In genomic region chr9:80164191-80164590, GRCm38 (mm10) we compare ENCODE assay signal across 8 mouse cellular contexts. TPM values are rescaled to one million over a fixed set of nuclear protein-coding genes. Genes with fewer than 3 reads are reported as not detected.
DNase-seq lines count a peak whose midpoint lies in the region; ATAC-seq and TF ChIP-seq lines count a peak whose summit lies in the region.

No protein-coding gene starts in this region.

- H3K36me3 ChIP-seq in C2C12 (ENCODE audit: control insufficient read depth, insufficient read depth) = no peaks in the 10 kb centered on the region
- H3K36me3 ChIP-seq in erythroblast, embryonic 14.5 days (ENCODE audit: control insufficient read depth) = no peaks in the 10 kb centered on the region
- no peaks in the 10 kb centered on the region for H3K36me3 ChIP-seq in limb, embryonic 13.5 days
- H3K36me3 ChIP-seq in neural tube, embryonic 12.5 days = no peaks in the 10 kb centered on the region

- H3K79me3 ChIP-seq in C2C12 (ENCODE audit: low read depth) = no peaks in the 10 kb centered on the region

- peak overlapping the region; percentile 12 for H3K4me3 ChIP-seq in C2C12 (ENCODE audit: insufficient read depth, poor library complexity, severe bottlenecking)
- peak overlapping the region; percentile 83 for H3K4me3 ChIP-seq in erythroblast, embryonic 14.5 days (replicated peaks)
- peak overlapping the region; percentile 78 for H3K4me3 ChIP-seq in limb, embryonic 13.5 days
- H3K4me3 ChIP-seq in neural tube, embryonic 12.5 days = peak overlapping the region; percentile 74

- H3K27me3 ChIP-seq in C2C12 (ENCODE audit: control insufficient read depth, insufficient read depth, insufficient read length) = no peaks in the 10 kb centered on the region
- H3K27me3 ChIP-seq in erythroblast, embryonic 14.5 days (ENCODE audit: control insufficient read depth) = peaks cover 24% of the 10 kb centered on the region
- no peaks in the 10 kb centered on the region for H3K27me3 ChIP-seq in limb, embryonic 13.5 days
- no peaks in the 10 kb centered on the region for H3K27me3 ChIP-seq in neural tube, embryonic 12.5 days (replicated peaks)

- 3% methylated on average over 13 of the region's 13 CpGs for WGBS in limb, embryonic 13.5 days
- WGBS in neural tube, embryonic 12.5 days = 4% methylated on average over 13 of the region's 13 CpGs

- no peaks in the 10 kb centered on the region for H3K79me2 ChIP-seq in C2C12 (ENCODE audit: control insufficient read depth, insufficient read depth)

- peak; percentile 29 for DNase-seq in embryo, embryonic 11.5 days (ENCODE audit: low read depth, low spot score)
- DNase-seq in embryo, embryonic 10 days (ENCODE audit: low spot score) = no peak
- no peak for DNase-seq in layer of hippocampus, postnatal 25 days (ENCODE audit: extremely low spot score in 1 of 2, low spot score in 1 of 2)
- DNase-seq in adrenal gland, postnatal 10 days = no peak

- 0 out of 2 replicates have a peak overlapping the region, but pooled peaks have one; percentile 31 for H3K9ac ChIP-seq in limb, embryonic 13.5 days
- H3K9ac ChIP-seq in neural tube, embryonic 12.5 days = 0 out of 2 replicates have a peak overlapping the region, but pooled peaks have one; percentile 83

- no peak for TF ChIP-seq CTCF in C2C12 (IDR thresholded peaks at IDR 0.05; ENCODE audit: control insufficient read depth, insufficient read depth, insufficient read length)

- H3K27ac ChIP-seq in limb, embryonic 13.5 days = no peak overlapping the region
- H3K27ac ChIP-seq in neural tube, embryonic 12.5 days = no peak overlapping the region

- ATAC-seq in limb, embryonic 13.5 days (ENCODE audit: low FRiP score, low read depth) = no peak
- ATAC-seq in neural tube, embryonic 12.5 days (ENCODE audit: low FRiP score, low read depth) = no peak

- H3K9me3 ChIP-seq in erythroblast, embryonic 14.5 days (ENCODE audit: control insufficient read depth, low read length) = no peaks in the 10 kb centered on the region
- H3K9me3 ChIP-seq in limb, embryonic 13.5 days = no peaks in the 10 kb centered on the region
- no peaks in the 10 kb centered on the region for H3K9me3 ChIP-seq in neural tube, embryonic 12.5 days

- peak overlapping the region; percentile 82 for H3K4me2 ChIP-seq in limb, embryonic 13.5 days (replicated peaks)
- H3K4me2 ChIP-seq in neural tube, embryonic 12.5 days (replicated peaks) = peak overlapping the region; percentile 78

- H3K4me1 ChIP-seq in erythroblast, embryonic 14.5 days (ENCODE audit: control insufficient read depth) = peaks cover 16% of the 10 kb centered on the region
- H3K4me1 ChIP-seq in limb, embryonic 13.5 days = 0 out of 2 replicates have a peak, but pooled peaks cover 4% of the 10 kb centered on the region
- H3K4me1 ChIP-seq in neural tube, embryonic 12.5 days = 0 out of 2 replicates have a peak, but pooled peaks cover 9% of the 10 kb centered on the region

- H3ac ChIP-seq in C2C12 (ENCODE audit: control insufficient read depth, insufficient read length, low read depth) = no peak overlapping the region

TF ChIP-seq in C2C12, 6 proteins besides CTCF, POLR2A, EP300 and RAD21:
- TF ChIP-seq MYOD1 (IDR thresholded peaks at IDR 0.05; ENCODE audit: control insufficient read depth, insufficient read length, low read depth) (no peak), CEBPB (IDR thresholded peaks at IDR 0.05; ENCODE audit: low read depth) (no peak)
TF ChIP-seq in C2C12: peak in this region for 0.

RNA-seq across cellular contexts. Expression of gene Myo6, which starts 0.6 kb away (rescaled TPM):
- polyA plus RNA-seq in C2C12 (2012; fragmentation: generic; extraction: Trizol) = 1.3 TPM
- polyA plus RNA-seq in erythroblast, embryonic 14.5 days (2012) = 0.11 and 0.17 TPM in 2 replicates
- polyA plus RNA-seq in limb, embryonic 13.5 days (2015; fragmentation: Nextera tagmentation; extraction: Ambion mirVana) = 10.8 and 10.9 TPM in 2 replicates
- 13.6 and 15.7 TPM in 2 replicates for polyA plus RNA-seq in neural tube, embryonic 12.5 days (2016; fragmentation: Nextera tagmentation; extraction: Ambion mirVana)
- total RNA-seq in layer of hippocampus, postnatal 25 days (2021) = 10 to 100 TPM; 71.7 to 84.2 TPM
- total RNA-seq in adrenal gland, postnatal 10 days (2021) = 10 to 100 TPM; 25.1 to 32.3 TPM

Comparison
In these comparisons a context has a peak if more than half of its experiments do, and no peak if none do; other contexts are left out.
1. H3K4me3 ChIP-seq: peak in every context shown above with its lines; median percentile 83 in erythroblast, embryonic 14.5 days; 78 in limb, embryonic 13.5 days; 74 in neural tube, embryonic 12.5 days; 12 in C2C12.